Mouse (Mus musculus): Measurements from ENCODE around the gene Pde7b. TPM values are rescaled to one million over a fixed set of nuclear protein-coding genes. Genes with fewer than 3 reads are reported as not detected.

The Pde7b gene
- total RNA-seq, 2 experiments from 2014 or later, result 12.1 TPM

DNA sequence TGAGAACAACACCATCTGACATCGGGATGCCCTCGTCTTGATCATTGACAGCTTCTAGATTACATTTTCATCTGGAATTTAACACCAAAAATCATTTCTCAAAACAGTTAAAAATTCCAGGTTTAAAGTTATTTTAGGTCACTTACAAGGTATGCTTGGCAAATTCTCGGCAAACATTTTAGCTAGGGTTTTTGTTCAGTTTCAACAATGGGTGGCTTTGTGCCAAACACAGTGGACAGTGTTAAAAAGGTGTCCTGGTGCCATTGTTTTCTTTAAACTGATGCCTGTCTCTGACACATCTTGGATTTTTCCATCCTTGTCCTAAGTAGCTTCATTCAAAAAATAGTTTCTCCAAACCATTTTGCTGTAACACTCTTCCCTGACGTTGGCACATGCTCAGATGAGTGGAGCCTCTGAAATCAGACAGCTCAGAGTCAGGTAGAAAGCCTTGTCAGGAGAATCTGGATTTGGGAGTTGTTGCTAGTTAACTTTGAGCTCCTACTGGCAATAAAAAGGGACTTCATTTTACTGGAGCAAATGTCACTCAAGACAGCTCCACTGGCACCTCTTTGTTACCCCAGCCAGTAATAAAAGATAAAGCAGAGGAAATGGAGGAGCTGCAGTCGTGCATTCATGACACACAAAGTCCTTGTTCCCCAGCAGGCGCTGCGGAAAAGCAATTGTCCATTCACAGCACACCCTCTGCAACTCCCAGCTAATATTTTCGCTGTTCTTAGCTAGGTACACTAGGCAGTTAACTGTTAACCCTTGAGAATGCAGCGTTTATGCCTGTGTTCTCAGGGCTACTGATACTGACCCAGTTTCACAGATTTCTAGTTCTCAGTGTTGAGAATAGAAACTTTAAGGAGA lies 2.0 kb downstream of the Pde7b start:
- peak in 1 of 2 experiments; percentile 17 for DNase-seq (ENCODE audit: low spot score in 2 of 2)

- DNase-seq (ENCODE audit: low spot score in 2 of 2), result no peak
Observed at GRCm38 (mm10) chr10:20719201-20719600, 5.7 kb downstream of the Pde7b start.

DNA sequence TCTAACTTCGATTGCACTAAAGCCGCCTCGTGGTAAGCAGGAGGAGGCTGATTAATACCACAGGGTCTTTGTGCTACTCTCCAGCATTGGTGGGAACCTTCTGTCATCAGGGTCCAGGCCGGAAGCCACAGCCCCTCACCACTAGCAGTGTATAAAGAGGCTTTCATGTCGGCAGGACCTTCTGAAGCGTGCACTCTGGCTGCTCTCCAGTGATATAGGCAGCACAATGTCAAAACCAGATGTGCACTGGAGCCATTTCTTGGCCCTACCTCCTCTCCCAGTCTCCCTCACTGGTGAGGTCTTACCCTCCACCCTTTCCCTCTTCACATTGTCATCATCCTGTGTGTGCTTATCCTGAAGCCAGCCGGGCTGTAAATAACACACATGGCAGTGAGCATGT lies 24.2 kb downstream of the Pde7b start:
- DNase-seq (ENCODE audit: low spot score in 2 of 2), result no peak

DNA sequence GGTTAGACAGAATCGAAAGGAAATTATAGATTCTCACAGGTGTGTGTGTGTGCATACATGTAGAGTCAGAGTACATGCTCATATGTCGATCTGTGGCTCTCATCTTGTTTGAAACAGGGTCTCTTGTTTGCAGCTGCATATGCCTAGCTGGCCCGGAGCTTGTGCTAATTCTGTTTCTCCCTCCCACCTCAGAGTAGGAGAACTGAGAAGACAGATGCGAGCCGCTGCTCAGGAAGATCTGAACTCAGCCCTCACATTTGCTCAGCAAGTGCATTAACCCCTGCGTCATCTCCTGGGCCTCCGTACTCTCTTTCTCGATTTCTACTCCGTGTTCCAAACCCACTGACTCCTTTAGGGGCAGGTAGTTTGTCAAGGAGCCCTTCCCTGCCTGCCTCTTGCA lies 25.0 kb downstream of the Pde7b start:
- no peak for DNase-seq (ENCODE audit: low spot score in 2 of 2)

DNA sequence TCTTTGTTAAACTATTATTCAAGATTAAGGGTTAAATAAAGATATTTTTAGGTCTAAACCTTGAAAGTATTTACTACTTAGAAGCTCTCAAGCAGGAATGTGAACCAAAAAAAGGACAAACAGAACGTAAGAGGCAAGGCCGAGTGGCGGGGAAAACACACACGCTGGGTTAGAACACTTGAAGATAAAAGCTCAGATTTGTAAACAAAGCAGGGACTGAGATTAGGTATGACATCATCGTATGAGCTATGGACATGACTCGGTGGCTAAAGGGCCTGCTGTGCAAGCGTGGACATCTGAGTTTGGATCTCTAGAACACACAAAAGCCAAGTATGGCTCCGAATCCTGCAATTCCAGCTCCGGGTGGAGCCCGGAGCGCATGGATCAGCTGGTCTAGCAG lies 29.2 kb downstream of the Pde7b start:
- DNase-seq (ENCODE audit: low spot score in 2 of 2), result no peak

DNA sequence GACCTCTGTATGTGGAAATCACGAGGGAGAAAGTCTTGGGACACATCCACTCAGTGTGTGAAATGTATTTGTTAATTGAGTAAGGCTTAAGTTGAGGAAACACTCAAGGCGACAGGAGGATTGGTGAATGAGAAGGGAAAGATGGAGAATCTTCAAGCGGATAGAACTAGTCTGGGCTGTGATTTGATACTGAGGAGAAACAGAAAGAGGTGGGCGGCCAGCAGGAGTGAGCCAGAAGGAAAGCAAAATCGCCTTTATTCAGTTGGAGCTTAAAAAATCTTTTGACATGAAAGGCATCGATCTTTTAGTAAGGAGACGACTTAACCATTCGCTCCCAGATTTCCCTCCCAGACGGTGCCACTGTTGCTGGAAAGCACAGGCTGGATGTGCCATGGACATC lies 34.9 kb downstream of the Pde7b start:
- DNase-seq (ENCODE audit: low spot score in 2 of 2), result no peak

- DNase-seq (ENCODE audit: low spot score in 2 of 2), result no peak
Observed at GRCm38 (mm10) chr10:20684151-20684550, 40.7 kb downstream of the Pde7b start.

DNA sequence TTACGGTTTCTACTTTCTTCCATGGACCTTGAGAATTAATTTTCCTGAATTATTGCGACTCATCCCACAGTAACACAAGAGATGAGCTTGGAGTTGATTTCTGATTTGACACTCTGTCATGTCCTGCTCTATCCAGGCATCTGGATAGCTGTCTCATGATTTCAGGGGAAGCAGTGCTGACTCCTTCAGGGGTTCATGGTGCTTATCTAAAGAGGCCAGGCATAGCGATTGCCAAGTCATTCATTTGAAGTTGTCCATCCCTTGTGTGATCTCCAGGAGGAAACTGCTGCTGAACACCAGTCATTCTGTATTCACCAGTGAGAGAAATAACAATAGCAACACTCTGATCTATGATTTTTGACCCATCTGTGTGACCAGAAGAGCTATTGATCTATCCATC lies 43.9 kb downstream of the Pde7b start:
- no peak for DNase-seq (ENCODE audit: low spot score in 2 of 2)

DNA sequence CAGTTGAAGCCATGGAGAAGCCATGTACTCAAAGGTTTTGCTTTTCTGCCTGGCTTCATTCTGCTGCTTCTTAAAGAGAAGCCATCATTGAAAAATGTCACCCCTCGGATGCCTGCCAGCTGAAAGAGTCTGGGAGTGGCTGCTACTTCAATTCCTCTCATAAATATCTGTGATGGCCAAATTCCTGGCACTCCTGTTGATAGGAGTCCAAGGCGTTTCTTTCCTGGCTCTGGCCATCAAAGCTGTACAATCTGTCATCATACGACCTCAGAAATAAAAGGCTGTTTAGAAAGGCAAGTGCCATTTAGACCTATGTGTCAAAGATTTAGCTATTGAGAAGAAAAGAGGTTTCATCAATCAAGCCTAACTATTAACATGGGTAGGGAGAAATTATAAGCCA lies 49.6 kb downstream of the Pde7b start:
- no peak for DNase-seq (ENCODE audit: low spot score in 2 of 2)

- DNase-seq (ENCODE audit: low spot score in 2 of 2), result peak; percentile 55 to 56
Observed at GRCm38 (mm10) chr10:20673798-20674197, 51.1 kb downstream of the Pde7b start.

DNA sequence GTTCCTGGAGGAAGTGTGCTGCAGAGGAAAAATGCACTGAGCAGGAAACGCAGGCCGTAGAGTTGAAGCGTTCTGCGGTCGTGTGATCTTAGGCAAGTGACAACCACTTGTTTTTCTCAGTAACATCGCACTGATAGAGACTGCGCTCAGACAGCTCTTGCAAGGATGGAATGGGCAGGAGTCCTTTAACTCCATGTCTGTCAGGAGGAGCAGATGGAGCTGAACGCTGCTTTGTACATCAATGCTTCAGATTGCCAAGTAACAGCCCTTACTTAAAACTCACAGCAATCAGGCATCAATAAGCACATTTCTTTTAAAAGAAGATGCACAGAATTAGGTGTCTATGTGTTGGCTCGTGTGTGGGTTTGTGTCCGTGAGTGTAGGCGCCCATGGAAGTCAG lies 52.3 kb downstream of the Pde7b start:
- DNase-seq (ENCODE audit: low spot score in 2 of 2), result no peak

GRCm38 (mm10) chr10:20671621-20672020 lies 53.3 kb downstream of the Pde7b start:
- DNase-seq (ENCODE audit: low spot score in 2 of 2), result no peak

DNA sequence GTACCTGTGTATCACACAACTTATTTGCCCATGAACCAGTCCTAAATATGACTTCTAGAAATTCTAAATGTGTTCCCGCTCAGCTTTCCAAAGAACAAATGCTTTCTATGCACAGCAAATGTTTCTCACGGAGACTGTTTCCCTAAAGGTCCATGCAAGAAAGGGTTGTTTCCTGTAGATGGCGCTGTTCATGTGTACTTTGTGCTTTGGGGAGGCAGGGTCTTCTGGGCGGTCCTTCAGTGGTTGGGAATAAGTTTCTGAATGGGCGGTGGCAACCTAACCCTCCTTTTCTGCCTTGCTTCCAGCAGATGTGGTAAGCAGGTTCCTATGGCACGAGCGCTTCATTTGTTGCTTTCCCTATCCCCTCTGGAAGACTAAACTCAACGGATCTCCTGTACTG lies 54.3 kb downstream of the Pde7b start:
- no peak for DNase-seq (ENCODE audit: low spot score in 2 of 2)

- DNase-seq (ENCODE audit: low spot score in 2 of 2), result no peak
Observed at GRCm38 (mm10) chr10:20669467-20669866, 55.4 kb downstream of the Pde7b start.

GRCm38 (mm10) chr10:20668577-20668976 lies 56.3 kb downstream of the Pde7b start:
- no peak for DNase-seq (ENCODE audit: low spot score in 2 of 2)

- DNase-seq (ENCODE audit: low spot score in 2 of 2), result no peak
Observed at GRCm38 (mm10) chr10:20666655-20667054, 58.2 kb downstream of the Pde7b start.

- no peak for DNase-seq (ENCODE audit: low spot score in 2 of 2)
Observed at GRCm38 (mm10) chr10:20662951-20663350, 61.9 kb downstream of the Pde7b start.

DNA sequence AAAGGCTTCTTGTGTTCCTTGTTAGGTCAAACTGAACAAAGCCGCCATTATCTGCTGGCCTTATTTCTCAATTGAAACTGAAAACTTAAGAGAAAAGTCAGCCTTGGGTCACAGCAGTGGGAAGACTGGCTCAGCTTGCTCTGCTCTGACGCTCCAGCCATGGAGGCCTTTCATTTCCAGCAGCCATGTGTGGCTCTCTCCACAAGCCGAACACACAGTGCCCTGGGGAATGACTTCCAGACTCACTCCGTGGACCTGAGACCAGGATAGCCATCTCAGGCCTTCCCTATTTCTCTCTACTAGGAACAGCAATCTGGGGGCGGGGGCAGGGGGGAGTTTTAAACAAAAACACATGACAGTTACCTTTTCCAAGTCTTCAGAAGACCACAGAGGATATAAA lies 63.2 kb downstream of the Pde7b start:
- DNase-seq (ENCODE audit: low spot score in 2 of 2), result no peak

GRCm38 (mm10) chr10:20659718-20660117 lies 65.2 kb downstream of the Pde7b start:
- DNase-seq (ENCODE audit: low spot score in 2 of 2), result no peak

DNA sequence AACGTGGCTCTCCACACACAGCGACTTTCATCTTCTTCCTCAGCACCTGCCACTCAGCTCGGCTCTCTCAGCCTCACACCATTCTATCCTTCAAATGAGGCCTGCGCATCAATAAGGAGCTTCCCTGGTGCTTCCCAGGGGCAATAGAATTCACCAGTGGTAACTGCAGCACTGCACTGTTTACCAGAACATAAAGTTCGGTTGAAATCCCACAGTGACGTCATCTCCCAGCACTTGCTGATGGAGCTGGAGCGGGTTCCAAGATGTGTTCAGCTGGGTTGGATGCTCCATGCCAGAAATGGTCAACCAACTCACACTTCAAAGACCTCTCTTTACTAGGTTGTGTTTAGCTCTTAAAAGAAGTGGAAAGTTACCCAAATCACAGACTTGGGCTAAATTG lies 65.6 kb downstream of the Pde7b start:
- no peak for DNase-seq (ENCODE audit: low spot score in 2 of 2)

DNA sequence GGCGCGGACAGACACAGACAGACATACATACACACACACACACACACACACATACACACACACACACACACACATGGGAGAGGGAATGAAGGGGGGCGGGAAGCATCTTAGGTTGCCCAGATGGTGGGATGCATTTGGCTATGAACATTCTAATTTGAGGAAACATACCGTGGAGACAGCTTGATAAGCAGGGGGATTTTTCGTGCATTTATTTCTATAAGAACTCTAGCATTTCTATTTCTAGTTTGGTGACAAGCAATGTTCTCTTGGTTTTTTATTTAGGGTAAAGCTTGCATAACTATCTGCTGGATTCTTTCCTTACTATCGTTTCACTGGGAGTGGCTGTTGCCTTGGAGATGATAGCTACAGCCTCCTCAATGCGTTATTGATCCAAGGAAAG lies 66.2 kb downstream of the Pde7b start:
- no peak for DNase-seq (ENCODE audit: low spot score in 2 of 2)

DNA sequence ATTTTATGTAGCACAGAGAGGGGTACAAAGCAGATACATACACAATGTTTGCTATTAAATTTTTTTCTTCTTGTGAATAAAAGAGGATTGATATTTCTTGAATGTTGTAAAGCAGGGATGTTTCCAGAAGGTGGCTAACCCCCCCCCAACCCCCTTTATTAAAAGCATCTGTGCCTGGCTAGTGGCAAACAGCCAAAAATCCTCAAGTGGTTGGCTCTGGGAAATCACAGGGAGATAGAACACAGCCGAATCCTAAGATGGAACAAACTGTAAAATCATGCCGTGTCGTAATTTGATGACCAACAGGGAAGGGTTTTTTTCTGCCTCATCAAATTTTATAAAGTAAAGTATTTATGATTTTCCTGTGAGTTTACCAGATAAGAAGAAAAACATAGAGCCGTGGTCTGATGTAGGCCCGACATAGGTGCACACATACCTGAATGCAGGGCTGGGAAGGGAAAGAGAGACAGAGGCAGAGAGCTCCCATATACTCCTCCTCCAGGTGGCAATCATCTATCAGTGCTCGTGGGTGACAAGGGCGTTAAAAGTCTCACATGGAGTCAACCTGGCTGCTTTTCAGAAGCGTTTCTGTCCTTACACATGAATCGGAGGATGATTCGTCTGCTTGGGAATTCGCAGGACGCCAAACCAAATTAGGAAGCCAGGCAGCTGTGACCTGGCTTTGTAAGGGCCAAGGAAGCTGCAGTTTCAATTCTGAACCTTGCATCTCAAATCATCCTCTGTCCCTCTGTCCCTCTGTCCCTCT lies 67.4 kb downstream of the Pde7b start:
- peak in 1 of 2 experiments; percentile 27 for DNase-seq (ENCODE audit: low spot score in 2 of 2)

DNA sequence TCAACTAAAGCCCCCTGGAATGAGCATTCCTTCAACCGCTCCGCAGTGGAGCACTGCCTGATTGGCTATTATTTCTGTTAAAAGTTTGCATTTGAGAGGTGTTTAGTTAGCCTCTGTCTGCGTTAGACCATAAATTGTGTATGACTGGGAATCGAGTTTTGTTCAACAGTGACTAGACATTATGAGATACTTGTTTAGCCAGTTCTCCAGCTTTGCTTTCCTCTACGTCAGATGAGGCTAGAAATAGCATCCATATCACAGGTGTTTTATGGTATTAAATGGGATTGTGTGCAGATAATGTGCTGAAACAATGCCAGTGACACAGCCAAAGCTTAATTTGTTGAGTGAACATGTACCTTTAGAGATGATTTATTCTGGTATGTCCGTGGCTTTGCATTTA lies 70.3 kb downstream of the Pde7b start:
- no peak for DNase-seq (ENCODE audit: low spot score in 2 of 2)

All from layer of hippocampus, postnatal 10 days (tissue).